Mouse (Mus musculus): ENCODE results near the gene Sptb.
A peak's percentile ranks its signal among the peaks of the same experiment; 100 is the strongest.

Sptb gene

GRCm38 (mm10) chr12:76545786-76546370 is 164.5 kb downstream of the Sptb start:
- no peak for DNase-seq (ENCODE audit: low read depth)

GRCm38 (mm10) chr12:76541879-76542278 is 168.5 kb downstream of the Sptb start:
- no peak for DNase-seq (ENCODE audit: low read depth)

GRCm38 (mm10) chr12:76541475-76541874 is 168.9 kb downstream of the Sptb start:
- DNase-seq (ENCODE audit: low read depth): no peak

- DNase-seq (ENCODE audit: low read depth): no peak
Measured at GRCm38 (mm10) chr12:76540701-76541221, 169.6 kb downstream of the Sptb start.

GRCm38 (mm10) chr12:76540169-76540568 is 170.2 kb downstream of the Sptb start:
- peak; percentile 81 for DNase-seq (ENCODE audit: low read depth)

- DNase-seq (ENCODE audit: low read depth): peak; percentile 89
Measured at GRCm38 (mm10) chr12:76537434-76537833, 172.9 kb downstream of the Sptb start.

- DNase-seq (ENCODE audit: low read depth): no peak
Measured at GRCm38 (mm10) chr12:76536591-76537153, 173.7 kb downstream of the Sptb start.

- no peak for DNase-seq (ENCODE audit: low read depth)
Measured at GRCm38 (mm10) chr12:76535471-76535900, 174.9 kb downstream of the Sptb start.

- no peak for DNase-seq (ENCODE audit: low read depth)
Measured at GRCm38 (mm10) chr12:76534641-76535283, 175.6 kb downstream of the Sptb start.

GRCm38 (mm10) chr12:76534233-76534632 is 176.1 kb downstream of the Sptb start:
- no peak for DNase-seq (ENCODE audit: low read depth)

- no peak for DNase-seq (ENCODE audit: low read depth)
Measured at GRCm38 (mm10) chr12:76533377-76534222, 176.7 kb downstream of the Sptb start.

GRCm38 (mm10) chr12:76532926-76533376 is 177.4 kb downstream of the Sptb start:
- no peak for DNase-seq (ENCODE audit: low read depth)

GRCm38 (mm10) chr12:76531986-76532925 is 178.1 kb downstream of the Sptb start:
- DNase-seq (ENCODE audit: low read depth): no peak

- no peak for DNase-seq (ENCODE audit: low read depth)
Measured at GRCm38 (mm10) chr12:76530580-76531139, 179.7 kb downstream of the Sptb start, which contains the start of gene Plekhg3. Gene Plekhg3, plus strand, starts transcription at chr12:76530891.
